Mouse (Mus musculus): ENCODE data around the gene Spats1. TPM values are rescaled to one million over a fixed set of nuclear protein-coding genes. Genes with fewer than 3 reads are reported as not detected.

Spats1 gene
- polyA plus RNA-seq, 1 experiment from 2014 or later: 0.17 TPM

GRCm38 (mm10) chr17:45454794-45455193 lies 20.4 kb downstream of the Spats1 start:
- Histone ChIP-seq H3K9me3 (replicated peaks; ENCODE audit: control insufficient read depth, low read length) (no peaks in the 10 kb centered on the region), H3K9ac (replicated peaks; ENCODE audit: low read length) (no peak overlapping the region), H3K27me3 (ENCODE audit: control insufficient read depth, insufficient read depth, low read length) (no peaks in the 10 kb centered on the region), H3K4me1 (ENCODE audit: control insufficient read depth, insufficient read depth, low read length) (no peaks in the 10 kb centered on the region), H3K4me3 (ENCODE audit: low read depth, low read length) (no peak overlapping the region), H3K27ac (replicated peaks; ENCODE audit: low read depth, low read length) (no peak overlapping the region), H3K36me3 (replicated peaks; ENCODE audit: control insufficient read depth, insufficient read depth, low read depth, low read length) (no peaks in the 10 kb centered on the region), H3K4me2 (ENCODE audit: low read depth, low read length) (no peak overlapping the region)
- ATAC-seq (replicated peaks; ENCODE audit: insufficient number of reproducible peaks, low FRiP score, low TSS enrichment, low read depth) (no peak), DNase-seq (ENCODE audit: low spot score) (no peak)
- 76% methylated on average over 2 of the region's 2 CpGs for WGBS

GRCm38 (mm10) chr17:45452271-45452670 lies 22.9 kb downstream of the Spats1 start:
- Histone ChIP-seq H3K9me3 (replicated peaks; ENCODE audit: control insufficient read depth, low read length) (no peaks in the 10 kb centered on the region), H3K27ac (replicated peaks; ENCODE audit: low read depth, low read length) (no peak overlapping the region), H3K36me3 (replicated peaks; ENCODE audit: control insufficient read depth, insufficient read depth, low read depth, low read length) (no peaks in the 10 kb centered on the region), H3K4me3 (ENCODE audit: low read depth, low read length) (no peak overlapping the region), H3K4me2 (ENCODE audit: low read depth, low read length) (no peak overlapping the region), H3K9ac (replicated peaks; ENCODE audit: low read length) (no peak overlapping the region), H3K4me1 (ENCODE audit: control insufficient read depth, insufficient read depth, low read length) (no peaks in the 10 kb centered on the region), H3K27me3 (ENCODE audit: control insufficient read depth, insufficient read depth, low read length) (no peaks in the 10 kb centered on the region)
- DNase-seq (ENCODE audit: low spot score) (no peak), ATAC-seq (replicated peaks; ENCODE audit: insufficient number of reproducible peaks, low FRiP score, low TSS enrichment, low read depth) (no peak)
- 94% methylated on average over 1 of the region's 1 CpGs for WGBS

GRCm38 (mm10) chr17:45450153-45450552 lies 25.1 kb downstream of the Spats1 start:
- Histone ChIP-seq H3K36me3 (replicated peaks; ENCODE audit: control insufficient read depth, insufficient read depth, low read depth, low read length) (no peaks in the 10 kb centered on the region), H3K9me3 (replicated peaks; ENCODE audit: control insufficient read depth, low read length) (no peaks in the 10 kb centered on the region), H3K27ac (replicated peaks; ENCODE audit: low read depth, low read length) (no peak overlapping the region), H3K4me2 (ENCODE audit: low read depth, low read length) (no peak overlapping the region), H3K4me1 (ENCODE audit: control insufficient read depth, insufficient read depth, low read length) (no peaks in the 10 kb centered on the region), H3K9ac (replicated peaks; ENCODE audit: low read length) (no peak overlapping the region), H3K4me3 (ENCODE audit: low read depth, low read length) (no peak overlapping the region), H3K27me3 (ENCODE audit: control insufficient read depth, insufficient read depth, low read length) (no peaks in the 10 kb centered on the region)
- ATAC-seq (replicated peaks; ENCODE audit: insufficient number of reproducible peaks, low FRiP score, low TSS enrichment, low read depth) (no peak), DNase-seq (ENCODE audit: low spot score) (no peak)
- 96% methylated on average over 6 of the region's 6 CpGs for WGBS

GRCm38 (mm10) chr17:45449586-45449985 lies 25.6 kb downstream of the Spats1 start:
- no peak for DNase-seq (ENCODE audit: low spot score)
- ATAC-seq (replicated peaks; ENCODE audit: insufficient number of reproducible peaks, low FRiP score, low TSS enrichment, low read depth): no peak
- H3K9ac ChIP-seq (replicated peaks; ENCODE audit: low read length): no peak overlapping the region
- WGBS: 93% methylated on average over 8 of the region's 8 CpGs
- H3K4me1 ChIP-seq (ENCODE audit: control insufficient read depth, insufficient read depth, low read length): no peaks in the 10 kb centered on the region
- no peak overlapping the region for H3K4me3 ChIP-seq (ENCODE audit: low read depth, low read length)
- H3K9me3 ChIP-seq (replicated peaks; ENCODE audit: control insufficient read depth, low read length): no peaks in the 10 kb centered on the region
- no peak overlapping the region for H3K4me2 ChIP-seq (ENCODE audit: low read depth, low read length)
- H3K36me3 ChIP-seq (replicated peaks; ENCODE audit: control insufficient read depth, insufficient read depth, low read depth, low read length): no peaks in the 10 kb centered on the region
- H3K27ac ChIP-seq (replicated peaks; ENCODE audit: low read depth, low read length): no peak overlapping the region
- no peaks in the 10 kb centered on the region for H3K27me3 ChIP-seq (ENCODE audit: control insufficient read depth, insufficient read depth, low read length)

- WGBS: 94% methylated on average over 2 of the region's 2 CpGs
- Histone ChIP-seq H3K9ac (replicated peaks; ENCODE audit: low read length) (no peak overlapping the region), H3K27ac (replicated peaks; ENCODE audit: low read depth, low read length) (no peak overlapping the region), H3K4me2 (ENCODE audit: low read depth, low read length) (no peak overlapping the region), H3K36me3 (replicated peaks; ENCODE audit: control insufficient read depth, insufficient read depth, low read depth, low read length) (no peaks in the 10 kb centered on the region), H3K4me1 (ENCODE audit: control insufficient read depth, insufficient read depth, low read length) (no peaks in the 10 kb centered on the region), H3K27me3 (ENCODE audit: control insufficient read depth, insufficient read depth, low read length) (no peaks in the 10 kb centered on the region), H3K9me3 (replicated peaks; ENCODE audit: control insufficient read depth, low read length) (no peaks in the 10 kb centered on the region), H3K4me3 (ENCODE audit: low read depth, low read length) (no peak overlapping the region)
- no peak for DNase-seq (ENCODE audit: low spot score)
- no peak for ATAC-seq (replicated peaks; ENCODE audit: insufficient number of reproducible peaks, low FRiP score, low TSS enrichment, low read depth)
Measured at GRCm38 (mm10) chr17:45447063-45447462, 28.2 kb downstream of the Spats1 start.

GRCm38 (mm10) chr17:45445923-45446322 lies 29.3 kb downstream of the Spats1 start:
- Histone ChIP-seq H3K4me1 (ENCODE audit: control insufficient read depth, insufficient read depth, low read length) (no peaks in the 10 kb centered on the region), H3K27me3 (ENCODE audit: control insufficient read depth, insufficient read depth, low read length) (no peaks in the 10 kb centered on the region), H3K9ac (replicated peaks; ENCODE audit: low read length) (no peak overlapping the region), H3K9me3 (replicated peaks; ENCODE audit: control insufficient read depth, low read length) (no peaks in the 10 kb centered on the region), H3K27ac (replicated peaks; ENCODE audit: low read depth, low read length) (no peak overlapping the region), H3K36me3 (replicated peaks; ENCODE audit: control insufficient read depth, insufficient read depth, low read depth, low read length) (no peaks in the 10 kb centered on the region), H3K4me2 (ENCODE audit: low read depth, low read length) (no peak overlapping the region), H3K4me3 (ENCODE audit: low read depth, low read length) (no peak overlapping the region)
- ATAC-seq (replicated peaks; ENCODE audit: insufficient number of reproducible peaks, low FRiP score, low TSS enrichment, low read depth) (no peak), DNase-seq (ENCODE audit: low spot score) (no peak)
- 89% methylated on average over 4 of the region's 4 CpGs for WGBS

GRCm38 (mm10) chr17:45434262-45434590 lies 41.0 kb downstream of the Spats1 start:
- Histone ChIP-seq H3K4me3 (ENCODE audit: low read depth, low read length) (peak overlapping the region; percentile 82), H3K36me3 (replicated peaks; ENCODE audit: control insufficient read depth, insufficient read depth, low read depth, low read length) (no peaks in the 10 kb centered on the region), H3K9me3 (replicated peaks; ENCODE audit: control insufficient read depth, low read length) (no peaks in the 10 kb centered on the region), H3K27me3 (ENCODE audit: control insufficient read depth, insufficient read depth, low read length) (no peaks in the 10 kb centered on the region), H3K9ac (replicated peaks; ENCODE audit: low read length) (peak overlapping the region; percentile 86), H3K4me2 (ENCODE audit: low read depth, low read length) (peak overlapping the region; percentile 71), H3K4me1 (ENCODE audit: control insufficient read depth, insufficient read depth, low read length) (peaks cover 4% of the 10 kb centered on the region), H3K27ac (replicated peaks; ENCODE audit: low read depth, low read length) (0 out of 2 replicates have a peak overlapping the region, but pooled peaks have one; percentile 47)
- DNase-seq (ENCODE audit: low spot score) (no peak), ATAC-seq (replicated peaks; ENCODE audit: insufficient number of reproducible peaks, low FRiP score, low TSS enrichment, low read depth) (no peak)
- 8% methylated on average over 12 of the region's 12 CpGs for WGBS

- peak; percentile 95 for ATAC-seq (replicated peaks; ENCODE audit: insufficient number of reproducible peaks, low FRiP score, low TSS enrichment, low read depth)
- under 1% methylated on average over 73 of the region's 73 CpGs for WGBS
- no peaks in the 10 kb centered on the region for H3K27me3 ChIP-seq (ENCODE audit: control insufficient read depth, insufficient read depth, low read length)
- H3K9me3 ChIP-seq (replicated peaks; ENCODE audit: control insufficient read depth, low read length): no peaks in the 10 kb centered on the region
- peak within 1 kb of the TSS; percentile 82 for H3K4me3 ChIP-seq (ENCODE audit: low read depth, low read length)
- H3K4me1 ChIP-seq (ENCODE audit: control insufficient read depth, insufficient read depth, low read length): peaks cover 4% of the 10 kb centered on the region
- H3K27ac ChIP-seq (replicated peaks; ENCODE audit: low read depth, low read length): peak within 1 kb of the TSS; percentile 73
- peak within 1 kb of the TSS; percentile 86 for H3K9ac ChIP-seq (replicated peaks; ENCODE audit: low read length)
- DNase-seq (ENCODE audit: low spot score): peak; percentile 98
- peak within 1 kb of the TSS; percentile 87 for H3K4me2 ChIP-seq (ENCODE audit: low read depth, low read length)
- H3K36me3 ChIP-seq (replicated peaks; ENCODE audit: control insufficient read depth, insufficient read depth, low read depth, low read length): no peaks in the 10 kb centered on the region
Measured at GRCm38 (mm10) chr17:45433419-45434261, 41.6 kb downstream of the Spats1 start, which contains the start of gene Cdc5l. TSS of gene Cdc5l (minus strand) at chr17:45433737.

All from embryonic facial prominence, embryonic 11.5 days (tissue).